Mouse (Mus musculus): ENCODE results near the gene Epdr1. TPM values are rescaled to one million over a fixed set of nuclear protein-coding genes. Genes with fewer than 3 reads are reported as not detected.

Epdr1 gene
- total and polyA plus RNA-seq, 3 experiments = 0.81 TPM; not detected in 2

- Histone ChIP-seq H3K9me3 (replicated peaks; ENCODE audit: low read length) (no peaks in the 10 kb centered on the region), H3K9ac (ENCODE audit: insufficient read depth, low read depth) (no peak overlapping the region), H3K36me3 (replicated peaks in 1 of 2; ENCODE audit: control insufficient read depth in 1 of 2, insufficient read depth in 1 of 2, low read length in 1 of 2) (no peaks in the 10 kb centered on the region), H3K4me3 (replicated peaks in 1 of 3; ENCODE audit: low read depth in 2 of 3, low read length in 2 of 3, poor library complexity in 1 of 3) (no peak overlapping the region), H3K4me2 (ENCODE audit: insufficient read depth, low read depth, poor library complexity, severe bottlenecking) (no peak overlapping the region), H3K27ac (ENCODE audit: insufficient read depth, low read depth) (no peak overlapping the region), H3K27me3 (replicated peaks) (no peaks in the 10 kb centered on the region), H3K79me2 (replicated peaks; ENCODE audit: control insufficient read depth, extremely low read depth, insufficient read depth, poor library complexity, severe bottlenecking) (no peaks in the 10 kb centered on the region), H3K4me1 (ENCODE audit: control insufficient read depth in 1 of 2, insufficient read depth in 2 of 2) (no peaks in the 10 kb centered on the region)
- TF ChIP-seq SIN3A (IDR thresholded peaks at IDR 0.05; ENCODE audit: low read length) (no peak), KAT2A (IDR thresholded peaks at IDR 0.05; ENCODE audit: insufficient replicate concordance, low read length) (no peak), SMC3 (IDR thresholded peaks at IDR 0.05; ENCODE audit: low read depth, low read length) (no peak), MAZ (IDR thresholded peaks at IDR 0.05; ENCODE audit: low read depth, low read length) (no peak)
- in situ Hi-C loops (cut with MboI; ENCODE audit: low pct_ligation_motif_present, low pct_unique_long_range_greater_than_20kb, low sequenced_read_pairs) (no loop called here), dilution Hi-C loops (cut with MboI; ENCODE audit: extremely low pct_ligation_motif_present, extremely low pct_unique_long_range_greater_than_20kb, low sequenced_read_pairs) (no loop called here)
- DNase-seq (ENCODE audit: extremely low read depth) = no peak
Measured at GRCm38 (mm10) chr13:19608120-19608519, 11.6 kb downstream of the Epdr1 start.

GRCm38 (mm10) chr13:19604916-19605315 lies 14.8 kb downstream of the Epdr1 start:
- no peak for TF ChIP-seq POLR2AphosphoS2 (IDR thresholded peaks at IDR 0.05; ENCODE audit: low read depth, low read length)
- TF ChIP-seq USF1 (IDR thresholded peaks at IDR 0.05; ENCODE audit: low read depth, low read length) = no peak
- no peak for TF ChIP-seq IRF4 (IDR thresholded peaks at IDR 0.05; ENCODE audit: low read depth, low read length)
- TF ChIP-seq USF2 (conservative IDR thresholded peaks at IDR 0.05; ENCODE audit: low read depth, low read length) = no peak
- no peak for TF ChIP-seq JUND (conservative IDR thresholded peaks at IDR 0.05; ENCODE audit: low read depth, low read length)
- TF ChIP-seq HCFC1 (IDR thresholded peaks at IDR 0.05; ENCODE audit: low read depth, low read length) = no peak
- no peak for TF ChIP-seq CHD1 (IDR thresholded peaks at IDR 0.05; ENCODE audit: low read depth, low read length)
- H3K4me1 ChIP-seq (ENCODE audit: control insufficient read depth in 1 of 2, insufficient read depth in 2 of 2) = no peaks in the 10 kb centered on the region

GRCm38 (mm10) chr13:19603719-19604118 lies 16.0 kb downstream of the Epdr1 start:
- dilution Hi-C loops (cut with MboI; ENCODE audit: extremely low pct_ligation_motif_present, extremely low pct_unique_long_range_greater_than_20kb, low sequenced_read_pairs) = no loop called here
- in situ Hi-C loops (cut with MboI; ENCODE audit: low pct_ligation_motif_present, low pct_unique_long_range_greater_than_20kb, low sequenced_read_pairs) = no loop called here
- H3K27ac ChIP-seq (ENCODE audit: insufficient read depth, low read depth) = no peak overlapping the region
- H3K4me1 ChIP-seq (ENCODE audit: control insufficient read depth in 1 of 2, insufficient read depth in 2 of 2) = no peaks in the 10 kb centered on the region
- no peak overlapping the region for H3K4me2 ChIP-seq (ENCODE audit: insufficient read depth, low read depth, poor library complexity, severe bottlenecking)
- no peaks in the 10 kb centered on the region for H3K79me2 ChIP-seq (replicated peaks; ENCODE audit: control insufficient read depth, extremely low read depth, insufficient read depth, poor library complexity, severe bottlenecking)
- H3K9me3 ChIP-seq (replicated peaks; ENCODE audit: low read length) = no peaks in the 10 kb centered on the region
- no peak for DNase-seq (ENCODE audit: extremely low read depth)
- no peak overlapping the region for H3K9ac ChIP-seq (ENCODE audit: insufficient read depth, low read depth)
- TF ChIP-seq POLR2AphosphoS2 (IDR thresholded peaks at IDR 0.05; ENCODE audit: low read depth, low read length) = no peak
- no peak for TF ChIP-seq BHLHE40 (IDR thresholded peaks at IDR 0.05; ENCODE audit: low read depth, low read length)
- no peak for TF ChIP-seq JUN (IDR thresholded peaks at IDR 0.05; ENCODE audit: insufficient read depth, low read depth, low read length)
- no peak for TF ChIP-seq SMC3 (IDR thresholded peaks at IDR 0.05; ENCODE audit: low read depth, low read length)
- no peak for TF ChIP-seq HCFC1 (IDR thresholded peaks at IDR 0.05; ENCODE audit: low read depth, low read length)
- no peak for TF ChIP-seq RAD21 (IDR thresholded peaks at IDR 0.05; ENCODE audit: low read depth, low read length)
- TF ChIP-seq MAZ (IDR thresholded peaks at IDR 0.05; ENCODE audit: low read depth, low read length) = no peak
- no peak for TF ChIP-seq MYC (IDR thresholded peaks at IDR 0.05; ENCODE audit: low read depth, low read length)
- no peak for TF ChIP-seq ZMIZ1 (IDR thresholded peaks at IDR 0.05; ENCODE audit: low read depth, low read length)
- no peak for TF ChIP-seq GABPA (IDR thresholded peaks at IDR 0.05; ENCODE audit: insufficient replicate concordance, low read depth, low read length)
- no peak for TF ChIP-seq RCOR1 (conservative IDR thresholded peaks at IDR 0.05; ENCODE audit: low read depth, low read length)
- TF ChIP-seq TBP (conservative IDR thresholded peaks at IDR 0.05; ENCODE audit: low read depth, low read length) = no peak
- no peak for TF ChIP-seq NELFE (IDR thresholded peaks at IDR 0.05; ENCODE audit: low read depth, low read length)
- TF ChIP-seq PAX5 (IDR thresholded peaks at IDR 0.05; ENCODE audit: low read length) = no peak
- no peak for TF ChIP-seq ZKSCAN1 (IDR thresholded peaks at IDR 0.05; ENCODE audit: borderline replicate concordance, low read depth, low read length)
- TF ChIP-seq ELF1 (IDR thresholded peaks at IDR 0.05; ENCODE audit: low read depth, low read length) = no peak
- no peak for TF ChIP-seq MXI1 (IDR thresholded peaks at IDR 0.05; ENCODE audit: low read depth, low read length)
- TF ChIP-seq ZC3H11A (IDR thresholded peaks at IDR 0.05; ENCODE audit: low read depth, low read length) = no peak
- no peaks in the 10 kb centered on the region for H3K27me3 ChIP-seq (replicated peaks)
- no peak overlapping the region for H3K4me3 ChIP-seq (replicated peaks in 1 of 3; ENCODE audit: low read depth in 2 of 3, low read length in 2 of 3, poor library complexity in 1 of 3)
- no peaks in the 10 kb centered on the region for H3K36me3 ChIP-seq (replicated peaks in 1 of 2; ENCODE audit: control insufficient read depth in 1 of 2, insufficient read depth in 1 of 2, low read length in 1 of 2)

More at GRCm38 (mm10) chr13:19604916-19605315, 14.8 kb downstream of the Epdr1 start:
- dilution Hi-C loops (cut with MboI; ENCODE audit: extremely low pct_ligation_motif_present, extremely low pct_unique_long_range_greater_than_20kb, low sequenced_read_pairs) (no loop called here), in situ Hi-C loops (cut with MboI; ENCODE audit: low pct_ligation_motif_present, low pct_unique_long_range_greater_than_20kb, low sequenced_read_pairs) (no loop called here)
- no peak overlapping the region for H3K4me2 ChIP-seq (ENCODE audit: insufficient read depth, low read depth, poor library complexity, severe bottlenecking)
- DNase-seq (ENCODE audit: extremely low read depth) = no peak
- H3K4me3 ChIP-seq (replicated peaks in 1 of 3; ENCODE audit: low read depth in 2 of 3, low read length in 2 of 3, poor library complexity in 1 of 3) = no peak overlapping the region
- no peaks in the 10 kb centered on the region for H3K9me3 ChIP-seq (replicated peaks; ENCODE audit: low read length)
- H3K79me2 ChIP-seq (replicated peaks; ENCODE audit: control insufficient read depth, extremely low read depth, insufficient read depth, poor library complexity, severe bottlenecking) = no peaks in the 10 kb centered on the region
- H3K9ac ChIP-seq (ENCODE audit: insufficient read depth, low read depth) = no peak overlapping the region
- H3K27me3 ChIP-seq (replicated peaks) = no peaks in the 10 kb centered on the region
- no peak overlapping the region for H3K27ac ChIP-seq (ENCODE audit: insufficient read depth, low read depth)
- H3K36me3 ChIP-seq (replicated peaks in 1 of 2; ENCODE audit: control insufficient read depth in 1 of 2, insufficient read depth in 1 of 2, low read length in 1 of 2) = no peaks in the 10 kb centered on the region
